Mouse (Mus musculus) heart, adult 9 months (tissue): ENCODE measurements around the gene Golga1.
A peak's percentile ranks its signal among the peaks of the same experiment; 100 is the strongest.

Source experiments
- DNase-seq, 2 experiments: peaks; one replicate each; pipeline ENCODE4 v3.0.0; 2022; ENCODE audit warnings: low spot score in 2 of 2

Gene Golga1

GRCm38 (mm10) chr2:39006149-39006730, 59.1 kb downstream of the Golga1 start:
- DNase-seq: no peak

GRCm38 (mm10) chr2:39005574-39006079, 59.7 kb downstream of the Golga1 start, which contains the start of gene Rpl35:
Rpl35 (minus strand) TSS chr2:39005624.
- no peak for DNase-seq

- DNase-seq: peak; percentile 91 to 92
Observed at GRCm38 (mm10) chr2:39004880-39005435, 60.4 kb downstream of the Golga1 start, which contains the start of gene Arpc5l. Arpc5l (plus strand) TSS chr2:39005348.

- no peak for DNase-seq
Observed at GRCm38 (mm10) chr2:39004372-39004771, 61.0 kb downstream of the Golga1 start.

- DNase-seq: no peak
Observed at GRCm38 (mm10) chr2:39003512-39003911, 61.8 kb downstream of the Golga1 start.

GRCm38 (mm10) chr2:39003106-39003505, 62.2 kb downstream of the Golga1 start:
- no peak for DNase-seq

GRCm38 (mm10) chr2:39001866-39002265, 63.5 kb downstream of the Golga1 start:
- DNase-seq: no peak

- DNase-seq: no peak
Observed at GRCm38 (mm10) chr2:39000587-39000919, 64.8 kb downstream of the Golga1 start.

GRCm38 (mm10) chr2:38999910-39000586, 65.3 kb downstream of the Golga1 start:
- no peak for DNase-seq

GRCm38 (mm10) chr2:38999381-38999780, 66.0 kb downstream of the Golga1 start:
- no peak for DNase-seq

- peak; percentile 87 to 92 for DNase-seq
Observed at GRCm38 (mm10) chr2:38997386-38998374, 67.7 kb downstream of the Golga1 start, which contains the start of gene Wdr38. Wdr38 (plus strand) TSS chr2:38997476.

- DNase-seq: no peak
Observed at GRCm38 (mm10) chr2:38992452-38992851, 72.9 kb downstream of the Golga1 start.

GRCm38 (mm10) chr2:38992004-38992403, 73.3 kb downstream of the Golga1 start:
- no peak for DNase-seq

- no peak for DNase-seq
Observed at GRCm38 (mm10) chr2:38988929-38989328, 76.4 kb downstream of the Golga1 start.

GRCm38 (mm10) chr2:38987803-38988510, 77.4 kb downstream of the Golga1 start:
- DNase-seq: no peak

- DNase-seq: no peak
Observed at GRCm38 (mm10) chr2:38987371-38987770, 78.0 kb downstream of the Golga1 start.

- DNase-seq: peak; percentile 80 to 85
Observed at GRCm38 (mm10) chr2:38986580-38986979, 78.8 kb downstream of the Golga1 start.

- no peak for DNase-seq
Observed at GRCm38 (mm10) chr2:38983456-38983855, 81.9 kb downstream of the Golga1 start.

GRCm38 (mm10) chr2:38977837-38978236, 87.5 kb downstream of the Golga1 start:
- no peak for DNase-seq

GRCm38 (mm10) chr2:38975941-38976805, 89.2 kb downstream of the Golga1 start:
- no peak for DNase-seq
